Mouse (Mus musculus) intestine, embryonic 15.5 days (tissue): ENCODE measurements around the gene Ccdc6. TPM values are rescaled to one million over a fixed set of nuclear protein-coding genes. Genes with fewer than 3 reads are reported as not detected.
A peak's percentile ranks its signal among the peaks of the same experiment; 100 is the strongest.

Experiments used
- ATAC-seq: fragments of 200-750 bp; cut with Nextera tagmentation; 2 replicates; pipeline ENCODE4 v1.8.0; 2017; ENCODE audit warnings: moderate TSS enrichment, moderate library complexity
- H3K27ac ChIP-seq: fragments of 300-500 bp; sonication (generic); 2 replicates; pipeline ENCODE4 v1.5.1; 2015; ENCODE audit warnings: mild to moderate bottlenecking, inconsistent platforms
- H3K27me3 ChIP-seq: fragments of 300-500 bp; sonication (generic); replicated peaks from 2 replicates; pipeline ENCODE4 v1.6.1; 2015; ENCODE audit warnings: inconsistent platforms
- H3K36me3 ChIP-seq: fragments of 300-500 bp; sonication (generic); 2 replicates; pipeline ENCODE4 v1.6.1; 2015; ENCODE audit warnings: inconsistent platforms
- H3K4me1 ChIP-seq: fragments of 300-500 bp; sonication (generic); replicated peaks from 2 replicates; pipeline ENCODE4 v1.6.1; 2015; ENCODE audit warnings: inconsistent platforms
- H3K4me2 ChIP-seq: fragments of 300-500 bp; sonication (generic); replicated peaks from 2 replicates; pipeline ENCODE4 v1.6.1; 2015; ENCODE audit warnings: mild to moderate bottlenecking, inconsistent platforms
- H3K4me3 ChIP-seq: fragments of 300-500 bp; sonication (generic); replicated peaks from 2 replicates; pipeline ENCODE4 v1.5.1; 2015; ENCODE audit warnings: inconsistent platforms
- H3K9ac ChIP-seq: fragments of 300-500 bp; sonication (generic); 2 replicates; pipeline ENCODE4 v1.6.1; 2015; ENCODE audit warnings: inconsistent platforms
- H3K9me3 ChIP-seq: fragments of 300-500 bp; sonication (generic); 2 replicates; pipeline ENCODE4 v1.6.1; 2016; ENCODE audit warnings: inconsistent platforms
- WGBS: fragments of 180-500 bp; shearing (Covaris S2); methylation state at CpG from one replicate; pipeline ENCODE4 v1.1.7; 2015; 5-methylcytosine and 5-hydroxymethylcytosine counted together
- polyA plus RNA-seq: library from polyadenylated mRNA; unstranded; fragments of >200 nt; fragmentation: Nextera tagmentation; extraction: Ambion mirVana; gene quantifications from 2 replicates; pipeline ENCODE4 v1.2.1, GENCODE M21; 2015

Gene Ccdc6
- polyA plus RNA-seq, 1 experiment from 2014 or later, result 14.0 TPM

- H3K27ac ChIP-seq, result peak overlapping the region; percentile 90
- H3K36me3 ChIP-seq, result no peaks in the 10 kb centered on the region
- WGBS, result under 1% methylated on average over 29 of the region's 29 CpGs
- no peaks in the 10 kb centered on the region for H3K27me3 ChIP-seq
- H3K4me2 ChIP-seq, result peak overlapping the region; percentile 83
- ATAC-seq, result peak; percentile 41
- H3K4me3 ChIP-seq, result peak overlapping the region; percentile 92
- peak overlapping the region; percentile 94 for H3K9ac ChIP-seq
- H3K9me3 ChIP-seq, result no peaks in the 10 kb centered on the region
- peaks cover 12% of the 10 kb centered on the region for H3K4me1 ChIP-seq
Measured at GRCm38 (mm10) chr10:70097911-70098569, 1.1 kb downstream of the Ccdc6 start.

GRCm38 (mm10) chr10:70098626-70099025 is 1.7 kb downstream of the Ccdc6 start:
- Histone ChIP-seq H3K27me3 (no peaks in the 10 kb centered on the region), H3K4me2 (peak overlapping the region; percentile 83), H3K4me1 (peaks cover 12% of the 10 kb centered on the region), H3K9ac (peak overlapping the region; percentile 94), H3K4me3 (peak overlapping the region; percentile 92), H3K36me3 (0 out of 2 replicates have a peak, but pooled peaks cover 2% of the 10 kb centered on the region), H3K27ac (no peak overlapping the region; the same call in 1 of the 2 replicates), H3K9me3 (no peaks in the 10 kb centered on the region)
- 18% methylated on average over 6 of the region's 6 CpGs for WGBS
- ATAC-seq, result no peak

- Histone ChIP-seq H3K4me1 (peaks cover 12% of the 10 kb centered on the region), H3K9ac (peak overlapping the region; percentile 94), H3K9me3 (no peaks in the 10 kb centered on the region), H3K36me3 (0 out of 2 replicates have a peak, but pooled peaks cover 2% of the 10 kb centered on the region), H3K27me3 (no peaks in the 10 kb centered on the region), H3K4me3 (0 out of 2 replicates have a peak overlapping the region, but pooled peaks have one; percentile 92), H3K27ac (no peak overlapping the region), H3K4me2 (peak overlapping the region; percentile 83)
- ATAC-seq, result no peak
- 25% methylated on average over 8 of the region's 8 CpGs for WGBS
Measured at GRCm38 (mm10) chr10:70099052-70099451, 2.1 kb downstream of the Ccdc6 start.

GRCm38 (mm10) chr10:70102086-70102485 is 5.2 kb downstream of the Ccdc6 start:
- H3K27ac ChIP-seq, result no peak overlapping the region
- no peak for ATAC-seq
- WGBS, result 97% methylated on average over 4 of the region's 4 CpGs
- no peak overlapping the region for H3K9ac ChIP-seq
- no peaks in the 10 kb centered on the region for H3K27me3 ChIP-seq
- H3K4me3 ChIP-seq, result no peak overlapping the region
- no peak overlapping the region for H3K4me2 ChIP-seq
- H3K36me3 ChIP-seq, result 0 out of 2 replicates have a peak, but pooled peaks cover 2% of the 10 kb centered on the region
- H3K4me1 ChIP-seq, result peaks cover 12% of the 10 kb centered on the region
- no peaks in the 10 kb centered on the region for H3K9me3 ChIP-seq

GRCm38 (mm10) chr10:70108016-70108415 is 11.1 kb downstream of the Ccdc6 start:
- H3K9ac ChIP-seq, result no peak overlapping the region
- H3K4me3 ChIP-seq, result no peak overlapping the region
- peaks cover 23% of the 10 kb centered on the region for H3K4me1 ChIP-seq
- ATAC-seq, result no peak
- H3K9me3 ChIP-seq, result no peaks in the 10 kb centered on the region
- 54% methylated on average over 13 of the region's 13 CpGs for WGBS
- no peak overlapping the region for H3K4me2 ChIP-seq
- no peaks in the 10 kb centered on the region for H3K27me3 ChIP-seq
- H3K36me3 ChIP-seq, result 0 out of 2 replicates have a peak, but pooled peaks cover 2% of the 10 kb centered on the region
- no peak overlapping the region for H3K27ac ChIP-seq

- ATAC-seq, result peak; percentile 97
- H3K4me3 ChIP-seq, result no peak overlapping the region
- peak overlapping the region; percentile 24 for H3K4me2 ChIP-seq
- 0 out of 2 replicates have a peak overlapping the region, but pooled peaks have one; percentile 62 for H3K27ac ChIP-seq
- H3K9me3 ChIP-seq, result no peaks in the 10 kb centered on the region
- H3K9ac ChIP-seq, result no peak overlapping the region
- no peaks in the 10 kb centered on the region for H3K36me3 ChIP-seq
- peaks cover 23% of the 10 kb centered on the region for H3K4me1 ChIP-seq
- no peaks in the 10 kb centered on the region for H3K27me3 ChIP-seq
- 33% methylated on average over 5 of the region's 5 CpGs for WGBS
Measured at GRCm38 (mm10) chr10:70109974-70110373, 13.1 kb downstream of the Ccdc6 start.

- H3K27me3 ChIP-seq, result no peaks in the 10 kb centered on the region
- no peaks in the 10 kb centered on the region for H3K36me3 ChIP-seq
- ATAC-seq, result no peak
- no peak overlapping the region for H3K4me2 ChIP-seq
- H3K9me3 ChIP-seq, result no peaks in the 10 kb centered on the region
- no peak overlapping the region for H3K4me3 ChIP-seq
- WGBS, result 86% methylated on average over 7 of the region's 7 CpGs
- no peak overlapping the region for H3K27ac ChIP-seq
- H3K9ac ChIP-seq, result no peak overlapping the region
- H3K4me1 ChIP-seq, result peaks cover 23% of the 10 kb centered on the region
Measured at GRCm38 (mm10) chr10:70110815-70111214, 13.9 kb downstream of the Ccdc6 start.

GRCm38 (mm10) chr10:70111643-70112042 is 14.7 kb downstream of the Ccdc6 start:
- WGBS, result 93% methylated on average over 6 of the region's 6 CpGs
- Histone ChIP-seq H3K27me3 (no peaks in the 10 kb centered on the region), H3K27ac (no peak overlapping the region), H3K9ac (no peak overlapping the region), H3K4me3 (no peak overlapping the region), H3K9me3 (no peaks in the 10 kb centered on the region), H3K4me1 (peaks cover 21% of the 10 kb centered on the region), H3K36me3 (no peaks in the 10 kb centered on the region), H3K4me2 (no peak overlapping the region)
- ATAC-seq, result no peak

GRCm38 (mm10) chr10:70114048-70114635 is 17.2 kb downstream of the Ccdc6 start:
- Histone ChIP-seq H3K4me3 (no peak overlapping the region), H3K27ac (no peak overlapping the region), H3K4me2 (no peak overlapping the region), H3K9me3 (no peaks in the 10 kb centered on the region), H3K4me1 (peaks cover 20% of the 10 kb centered on the region), H3K9ac (no peak overlapping the region), H3K36me3 (no peaks in the 10 kb centered on the region), H3K27me3 (no peaks in the 10 kb centered on the region)
- ATAC-seq, result no peak
- 93% methylated on average over 8 of the region's 8 CpGs for WGBS

GRCm38 (mm10) chr10:70116454-70116853 is 19.5 kb downstream of the Ccdc6 start:
- H3K4me1 ChIP-seq, result peaks cover 25% of the 10 kb centered on the region
- no peak overlapping the region for H3K27ac ChIP-seq
- no peak overlapping the region for H3K4me3 ChIP-seq
- H3K36me3 ChIP-seq, result no peaks in the 10 kb centered on the region
- no peaks in the 10 kb centered on the region for H3K9me3 ChIP-seq
- 87% methylated on average over 7 of the region's 7 CpGs for WGBS
- no peaks in the 10 kb centered on the region for H3K27me3 ChIP-seq
- no peak overlapping the region for H3K4me2 ChIP-seq
- ATAC-seq, result no peak
- H3K9ac ChIP-seq, result no peak overlapping the region

GRCm38 (mm10) chr10:70119451-70119850 is 22.5 kb downstream of the Ccdc6 start:
- WGBS, result 28% methylated on average over 9 of the region's 9 CpGs
- Histone ChIP-seq H3K9me3 (no peaks in the 10 kb centered on the region), H3K4me3 (no peak overlapping the region), H3K36me3 (no peaks in the 10 kb centered on the region), H3K27me3 (no peaks in the 10 kb centered on the region), H3K4me2 (no peak overlapping the region), H3K4me1 (peaks cover 25% of the 10 kb centered on the region), H3K9ac (no peak overlapping the region), H3K27ac (no peak overlapping the region)
- ATAC-seq, result no peak

GRCm38 (mm10) chr10:70119851-70120370 is 23.0 kb downstream of the Ccdc6 start:
- peak; percentile 52 for ATAC-seq
- H3K4me1 ChIP-seq, result peaks cover 25% of the 10 kb centered on the region
- WGBS, result 45% methylated on average over 9 of the region's 9 CpGs

More at GRCm38 (mm10) chr10:70119851-70120370, 23.0 kb downstream of the Ccdc6 start:
- Histone ChIP-seq H3K4me2 (no peak overlapping the region), H3K27me3 (no peaks in the 10 kb centered on the region), H3K4me3 (no peak overlapping the region), H3K36me3 (no peaks in the 10 kb centered on the region), H3K27ac (no peak overlapping the region), H3K9ac (no peak overlapping the region), H3K9me3 (no peaks in the 10 kb centered on the region)
